Mouse (Mus musculus) heart, postnatal 36 days (tissue): ENCODE results near the gene Twsg1. TPM values are rescaled to one million over a fixed set of nuclear protein-coding genes. Genes with fewer than 3 reads are reported as not detected.

ENCODE experiments used
- DNase-seq, 2 experiments: peaks; one replicate each; pipeline ENCODE4 v3.0.0; 2021 to 2022
- intact Hi-C: fragments of 180-260 bp; cut with DNase I; formaldehyde crosslinking; loops from one replicate; pipeline ENCODE4 v1.15.1; 2025
- total RNA-seq, 2 experiments: library from RNA; stranded (reverse); gene quantifications; 2 replicates each; pipeline ENCODE4 v1.2.3; 2021

Twsg1 gene
- total RNA-seq, 2 experiments from 2014 or later: 73.7 to 75.5 TPM

DNA sequence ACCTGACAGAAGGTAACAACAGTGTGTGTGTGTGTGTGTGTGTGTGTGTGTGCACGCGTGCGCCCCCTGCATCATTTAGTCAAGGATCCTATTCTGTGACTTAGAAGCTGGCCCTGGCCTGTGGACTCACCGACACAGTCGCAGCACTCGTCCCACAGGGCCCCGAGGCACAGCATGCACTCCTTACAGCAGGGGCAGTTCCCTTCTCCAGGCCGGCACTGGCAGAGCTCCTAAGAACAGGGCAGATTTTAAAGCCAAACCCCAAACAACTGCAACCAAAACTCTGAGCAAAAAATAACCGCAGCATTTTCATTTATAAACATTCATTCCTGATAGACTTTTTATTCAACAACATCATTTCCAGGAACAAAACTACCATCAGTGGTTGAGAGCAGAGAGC is 13.4 kb downstream of the Twsg1 start:
- intact Hi-C loops: no loop called here
- DNase-seq: no peak

GRCm38 (mm10) chr17:65933741-65934140 is 17.3 kb downstream of the Twsg1 start:
- intact Hi-C loops: no loop called here

GRCm38 (mm10) chr17:65931525-65931924 is 19.5 kb downstream of the Twsg1 start:
- DNase-seq: no peak
- intact Hi-C loops: no loop called here

More at GRCm38 (mm10) chr17:65933741-65934140, 17.3 kb downstream of the Twsg1 start:
- no peak for DNase-seq

DNA sequence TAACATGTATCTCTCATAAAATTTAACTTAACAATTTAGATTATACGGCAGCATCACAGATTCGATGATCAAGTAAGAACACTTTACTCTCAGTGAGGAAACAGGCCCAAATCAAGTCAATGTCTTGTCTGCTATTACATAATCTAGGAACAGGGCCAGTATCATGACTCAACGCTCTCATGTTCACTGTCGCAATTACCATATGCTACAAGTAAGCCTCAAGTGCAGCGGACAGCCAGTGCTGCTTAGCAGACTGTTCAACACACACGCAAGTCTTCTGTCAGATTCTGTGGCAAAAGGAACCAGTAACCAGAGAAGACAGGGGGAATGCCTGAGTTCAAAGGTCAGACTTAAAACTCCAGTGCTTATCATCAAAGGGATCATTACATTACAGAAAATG is 20.1 kb downstream of the Twsg1 start:
- intact Hi-C loops: no loop called here
- peak; percentile 24 to 41 for DNase-seq

DNA sequence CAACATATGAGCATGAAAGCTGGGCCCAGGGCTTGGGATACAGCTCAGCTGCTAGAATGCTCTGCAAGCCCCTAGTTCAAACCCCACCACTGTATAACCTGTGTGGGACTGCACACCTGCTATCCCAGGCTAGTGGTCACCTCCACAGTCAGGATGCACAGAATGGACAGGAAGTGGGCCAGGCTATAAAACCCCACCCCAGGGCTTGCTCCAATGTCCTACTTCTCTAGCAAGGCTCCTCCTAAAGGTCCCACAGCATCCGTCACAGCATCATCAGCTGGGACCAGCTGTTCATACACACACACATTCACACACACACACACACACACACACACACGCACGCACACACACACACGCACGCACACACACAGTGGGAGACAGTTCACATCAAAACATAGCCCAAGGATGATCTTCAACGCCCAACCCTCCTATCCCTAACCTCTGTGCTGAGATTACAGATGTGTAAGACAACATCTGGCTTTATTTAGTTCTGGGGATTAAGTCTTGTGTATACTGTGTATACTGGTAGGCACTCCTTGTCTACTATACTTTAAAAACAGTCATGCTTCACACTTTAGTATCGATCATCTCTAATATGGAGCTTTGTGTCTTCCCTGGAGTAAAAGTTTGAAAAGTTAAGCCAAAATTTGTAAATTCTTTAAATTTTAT is 20.7 kb downstream of the Twsg1 start:
- intact Hi-C loops: no loop called here
- no peak for DNase-seq

- intact Hi-C loops: no loop called here
- DNase-seq: no peak
Measured at GRCm38 (mm10) chr17:65929319-65929978, 21.6 kb downstream of the Twsg1 start.

- DNase-seq: no peak
- intact Hi-C loops: no loop called here
Measured at GRCm38 (mm10) chr17:65927077-65927476, 23.9 kb downstream of the Twsg1 start.

DNA sequence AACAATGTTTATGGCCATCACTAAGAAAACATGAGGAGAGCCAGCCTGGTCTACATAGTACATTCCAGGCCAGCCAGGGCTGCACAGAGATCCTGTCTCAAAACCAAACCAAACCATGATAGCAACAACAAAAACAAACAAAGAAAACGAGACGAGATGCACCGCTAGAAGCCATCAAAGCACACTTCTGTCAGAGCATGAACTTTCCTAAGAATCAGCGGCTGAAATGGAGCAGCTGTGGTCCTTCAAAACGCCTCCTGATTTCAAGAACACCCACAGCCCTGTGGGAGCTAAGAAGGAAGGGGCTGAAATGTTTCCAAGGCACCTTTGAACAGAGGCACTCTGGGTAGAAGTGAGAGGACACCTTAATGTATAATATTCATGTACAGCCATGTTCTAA is 26.8 kb downstream of the Twsg1 start:
- no peak for DNase-seq
- intact Hi-C loops: no loop called here

- DNase-seq: no peak
- intact Hi-C loops: no loop called here
Measured at GRCm38 (mm10) chr17:65921975-65922374, 29.1 kb downstream of the Twsg1 start.

DNA sequence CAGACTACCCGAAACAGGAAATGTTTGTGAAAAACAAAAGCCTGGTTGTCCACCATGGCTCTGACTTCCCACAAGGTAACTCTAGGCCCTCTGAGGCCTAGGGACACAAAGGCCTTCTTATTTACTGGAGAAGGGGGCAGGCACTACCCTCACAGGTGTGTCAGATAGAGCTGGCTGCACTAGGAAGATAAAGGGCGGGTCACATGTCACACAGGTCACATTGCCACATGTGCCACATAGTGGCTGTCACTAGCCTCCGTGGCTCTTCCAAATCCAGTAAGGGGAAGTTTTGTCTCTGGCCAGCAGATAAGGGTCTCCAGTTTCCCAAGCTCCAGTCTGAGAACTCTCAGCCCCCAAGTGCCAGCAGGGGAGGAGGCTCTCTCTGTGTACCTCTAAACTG is 31.8 kb downstream of the Twsg1 start:
- intact Hi-C loops: loop anchor here (5.0 kb wide), 1 partner anchor 33 kb away; the partner anchor contains the start of gene Twsg1

GRCm38 (mm10) chr17:65916135-65916668 is 34.8 kb downstream of the Twsg1 start:
- DNase-seq: peak; percentile 90 to 93
- intact Hi-C loops: loop anchor here (5.0 kb wide), 1 partner anchor 36 kb away; the partner anchor contains the start of gene Twsg1

More for the DNA sequence above, 31.8 kb downstream of the Twsg1 start:
- DNase-seq: no peak

GRCm38 (mm10) chr17:65914083-65914482 is 36.9 kb downstream of the Twsg1 start:
- DNase-seq: no peak
- intact Hi-C loops: no loop called here

GRCm38 (mm10) chr17:65912202-65912601 is 38.8 kb downstream of the Twsg1 start:
- intact Hi-C loops: no loop called here
- no peak for DNase-seq

- no peak for DNase-seq
- intact Hi-C loops: no loop called here
Measured at GRCm38 (mm10) chr17:65911285-65912069, 39.5 kb downstream of the Twsg1 start.

- no peak for DNase-seq
- intact Hi-C loops: no loop called here
Measured at GRCm38 (mm10) chr17:65908270-65908669, 42.8 kb downstream of the Twsg1 start.

DNA sequence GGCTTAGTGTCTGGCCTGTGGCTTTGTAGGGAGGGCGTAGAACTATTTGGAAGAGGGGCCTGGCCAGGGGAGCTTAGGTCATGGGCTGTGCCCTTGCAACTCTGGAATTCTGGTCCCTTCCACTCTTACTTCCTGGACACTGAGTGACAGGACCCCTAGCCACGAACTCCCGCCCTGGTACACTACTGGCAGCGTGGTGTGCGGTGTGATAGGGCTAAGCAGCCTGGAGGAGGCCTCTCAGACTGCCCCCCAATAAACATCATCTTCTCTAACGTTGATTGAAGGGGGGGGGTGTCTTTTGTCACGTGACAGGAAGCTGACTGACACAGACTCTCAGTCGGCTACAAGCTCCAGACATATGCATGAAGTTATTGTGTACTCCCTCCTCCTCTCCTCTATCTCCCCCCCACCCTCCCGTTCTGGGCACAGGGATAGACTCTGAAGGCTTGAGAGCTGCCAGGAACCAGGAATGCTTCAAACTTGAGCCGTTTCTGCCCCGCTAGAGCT is 44.1 kb downstream of the Twsg1 start:
- intact Hi-C loops: no loop called here
- DNase-seq: peak in 1 of 2 experiments; percentile 19

GRCm38 (mm10) chr17:65906313-65906894 is 44.6 kb downstream of the Twsg1 start:
- DNase-seq: no peak
- intact Hi-C loops: no loop called here

- DNase-seq: no peak
- intact Hi-C loops: no loop called here
Measured at GRCm38 (mm10) chr17:65905241-65905640, 45.8 kb downstream of the Twsg1 start.

DNA sequence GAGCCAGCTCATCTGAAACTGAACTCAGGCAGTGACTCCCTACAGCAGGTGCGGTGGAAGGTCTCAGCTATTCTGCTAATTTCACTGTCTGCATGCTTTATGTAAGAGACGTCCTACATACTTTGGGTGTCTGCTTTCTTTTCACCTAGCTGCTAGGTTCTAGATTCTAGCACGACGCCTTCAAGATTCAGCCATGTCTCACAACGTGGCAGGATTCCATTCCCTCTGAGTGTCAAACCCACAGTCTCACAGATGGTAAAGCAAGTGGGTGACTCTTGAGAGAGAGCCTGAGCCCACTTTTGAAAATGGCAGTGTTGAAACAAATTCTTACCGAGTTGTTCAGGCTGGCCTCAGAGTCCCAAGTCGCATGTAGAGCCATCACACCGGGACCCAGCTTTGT is 47.2 kb downstream of the Twsg1 start:
- no peak for DNase-seq
- intact Hi-C loops: no loop called here

GRCm38 (mm10) chr17:65903011-65903410 is 48.0 kb downstream of the Twsg1 start:
- intact Hi-C loops: no loop called here
- no peak for DNase-seq

GRCm38 (mm10) chr17:65902281-65902680 is 48.7 kb downstream of the Twsg1 start:
- DNase-seq: no peak
- intact Hi-C loops: no loop called here
